Mouse (Mus musculus) gastrocnemius, adult 8-10 months (tissue): ENCODE results near the gene Car5b. TPM values are rescaled to one million over a fixed set of nuclear protein-coding genes. Genes with fewer than 3 reads are reported as not detected.

Experiments used
- DNase-seq, 2 experiments: peaks; one replicate each; pipeline ENCODE4 v3.0.0; 2022; ENCODE audit warnings: low spot score in 2 of 2
- total RNA-seq, 4 experiments: library from RNA; stranded (reverse); gene quantifications; 2 replicates each; pipeline ENCODE4 v1.2.4; 2022

Car5b gene
- total RNA-seq, 4 experiments from 2014 or later: 0.41 to 2.0 (median 1.2) TPM

GRCm38 (mm10) chrX:163981092-163981491, 46.7 kb downstream of the Car5b start:
- no peak for DNase-seq

GRCm38 (mm10) chrX:163958467-163958875, 69.3 kb downstream of the Car5b start, which contains the start of gene Zrsr2:
Zrsr2 (minus strand) TSS chrX:163958661.
- peak; percentile 77 to 79 for DNase-seq

- DNase-seq: peak; percentile 10 to 30
Observed at GRCm38 (mm10) chrX:163957803-163958466, 69.9 kb downstream of the Car5b start.

- DNase-seq: no peak
Observed at GRCm38 (mm10) chrX:163957381-163957780, 70.4 kb downstream of the Car5b start.

GRCm38 (mm10) chrX:163951618-163952017, 76.2 kb downstream of the Car5b start:
- no peak for DNase-seq

GRCm38 (mm10) chrX:163944381-163944780, 83.4 kb downstream of the Car5b start:
- DNase-seq: no peak

GRCm38 (mm10) chrX:163938587-163938986, 89.2 kb downstream of the Car5b start:
- DNase-seq: peak; percentile 39 to 62

- DNase-seq: no peak
Observed at GRCm38 (mm10) chrX:163934731-163935130, 93.1 kb downstream of the Car5b start.

GRCm38 (mm10) chrX:163929550-163929949, 98.2 kb downstream of the Car5b start:
- no peak for DNase-seq

Other genes with a start within 250 kb of the Car5b start
- gene Ap1s2, start 119.0 kb downstream of the Car5b start, total RNA-seq: 10 to 100 TPM; 20.4 to 36.9 (median 26.4) TPM
- gene Zrsr2, start 69.3 kb downstream of the Car5b start, total RNA-seq: 10 to 100 TPM; 12.6 to 21.5 (median 13.6) TPM
- gene Siah1b, start 48.5 kb upstream of the Car5b start, total RNA-seq: 1 to 10 TPM; 2.5 to 4.1 (median 3.4) TPM
- not detected for gene Cltrn, start 60.8 kb upstream of the Car5b start, total RNA-seq
- gene Ace2, start 111.3 kb upstream of the Car5b start, total RNA-seq: under 1 TPM; 0.19 to 0.81 (median 0.34) TPM
- under 1 TPM; 0.12 to 0.52 (median 0.31) TPM for gene Bmx, start 230.2 kb upstream of the Car5b start, total RNA-seq
- 1 to 10 TPM; 4.9 to 5.9 (median 5.2) TPM for gene Pir, start 241.4 kb upstream of the Car5b start, total RNA-seq